Mouse (Mus musculus): ENCODE results near the gene Inpp4a. TPM values are rescaled to one million over a fixed set of nuclear protein-coding genes. Genes with fewer than 3 reads are reported as not detected.

Gene Inpp4a
- polyA plus RNA-seq, 1 experiment = 4.9 TPM

- no peaks in the 10 kb centered on the region for H3K36me3 ChIP-seq (ENCODE audit: control insufficient read depth, insufficient read depth)
Observed at GRCm38 (mm10) chr1:37451270-37451669, 151.6 kb downstream of the Inpp4a start.

GRCm38 (mm10) chr1:37457546-37457945 lies 157.9 kb downstream of the Inpp4a start:
- H3K36me3 ChIP-seq (ENCODE audit: control insufficient read depth, insufficient read depth) = no peaks in the 10 kb centered on the region
- peaks cover 10% of the 10 kb centered on the region for H3K27me3 ChIP-seq (ENCODE audit: control insufficient read depth, insufficient read depth, insufficient read length)
- H3K4me3 ChIP-seq = no peak overlapping the region
- no peaks in the 10 kb centered on the region for H3K79me2 ChIP-seq (ENCODE audit: control insufficient read depth, insufficient read depth)
- H3K4me2 ChIP-seq (ENCODE audit: low read depth) = no peak overlapping the region
- TF ChIP-seq MYOD1 (IDR thresholded peaks at IDR 0.05; ENCODE audit: control insufficient read depth in 1 of 3, insufficient read length in 2 of 3, low read depth in 2 of 3) = no peak
- TF ChIP-seq MYOG (IDR thresholded peaks at IDR 0.05; ENCODE audit: control insufficient read depth in 1 of 3, insufficient read depth in 1 of 3, insufficient read length in 2 of 3, low read depth in 2 of 3) = no peak
- no peak for TF ChIP-seq USF1 (IDR thresholded peaks at IDR 0.05; ENCODE audit: low read depth)
- TF ChIP-seq CEBPB (IDR thresholded peaks at IDR 0.05; ENCODE audit: insufficient read depth, poor library complexity, severe bottlenecking) = no peak
- TF ChIP-seq TCF12 (IDR thresholded peaks at IDR 0.05; ENCODE audit: insufficient read depth, poor library complexity, severe bottlenecking) = no peak
- TF ChIP-seq E2F4 (IDR thresholded peaks at IDR 0.05; ENCODE audit: insufficient read depth) = no peak
- TF ChIP-seq SRF (IDR thresholded peaks at IDR 0.05; ENCODE audit: control insufficient read depth, insufficient read length, low read depth) = no peak
- TF ChIP-seq POLR2AphosphoS2 (IDR thresholded peaks at IDR 0.05; ENCODE audit: insufficient read length, low read depth) = no peak
- TF ChIP-seq POLR2A (IDR thresholded peaks at IDR 0.05; ENCODE audit: insufficient read length, low read depth) = no peak
- TF ChIP-seq TCF3 (IDR thresholded peaks at IDR 0.05; ENCODE audit: insufficient read length, low read depth) = no peak
- TF ChIP-seq MAX (IDR thresholded peaks at IDR 0.05; ENCODE audit: low read depth) = no peak
- TF ChIP-seq REST (IDR thresholded peaks at IDR 0.05; ENCODE audit: insufficient read depth, insufficient read length) = no peak
- no peak overlapping the region for H3ac ChIP-seq (ENCODE audit: control insufficient read depth, insufficient read length)

More at GRCm38 (mm10) chr1:37451270-37451669, 151.6 kb downstream of the Inpp4a start:
- TF ChIP-seq REST (IDR thresholded peaks at IDR 0.05; ENCODE audit: insufficient read depth, insufficient read length) = no peak
- no peak for TF ChIP-seq MYOG (IDR thresholded peaks at IDR 0.05; ENCODE audit: control insufficient read depth in 1 of 3, insufficient read depth in 1 of 3, insufficient read length in 2 of 3, low read depth in 2 of 3)
- TF ChIP-seq POLR2AphosphoS2 (IDR thresholded peaks at IDR 0.05; ENCODE audit: insufficient read length, low read depth) = no peak
- no peak for TF ChIP-seq USF1 (IDR thresholded peaks at IDR 0.05; ENCODE audit: low read depth)
- TF ChIP-seq TCF3 (IDR thresholded peaks at IDR 0.05; ENCODE audit: insufficient read length, low read depth) = no peak
- no peak for TF ChIP-seq CEBPB (IDR thresholded peaks at IDR 0.05; ENCODE audit: insufficient read depth, poor library complexity, severe bottlenecking)
- no peak for TF ChIP-seq MAX (IDR thresholded peaks at IDR 0.05; ENCODE audit: low read depth)
- TF ChIP-seq SRF (IDR thresholded peaks at IDR 0.05; ENCODE audit: control insufficient read depth, insufficient read length, low read depth) = no peak
- TF ChIP-seq MYOD1 (IDR thresholded peaks at IDR 0.05; ENCODE audit: control insufficient read depth in 1 of 3, insufficient read length in 2 of 3, low read depth in 2 of 3) = no peak
- no peak for TF ChIP-seq E2F4 (IDR thresholded peaks at IDR 0.05; ENCODE audit: insufficient read depth)
- no peak for TF ChIP-seq POLR2A (IDR thresholded peaks at IDR 0.05; ENCODE audit: insufficient read length, low read depth)
- TF ChIP-seq TCF12 (IDR thresholded peaks at IDR 0.05; ENCODE audit: insufficient read depth, poor library complexity, severe bottlenecking) = no peak
- Histone ChIP-seq H3ac (ENCODE audit: control insufficient read depth, insufficient read length) (no peak overlapping the region), H3K4me2 (ENCODE audit: low read depth) (no peak overlapping the region), H3K4me3 (no peak overlapping the region), H3K27me3 (ENCODE audit: control insufficient read depth, insufficient read depth, insufficient read length) (no peaks in the 10 kb centered on the region), H3K79me2 (ENCODE audit: control insufficient read depth, insufficient read depth) (no peaks in the 10 kb centered on the region)

Other genes starting within 250 kb of the Inpp4a start
- not detected for gene Cnga3, start 85.4 kb upstream of the Inpp4a start, polyA plus RNA-seq (2012; fragmentation: generic; extraction: Trizol)
- gene Coa5, start 130.2 kb downstream of the Inpp4a start, polyA plus RNA-seq (2012; fragmentation: generic; extraction: Trizol) = 41.3 TPM
- gene Unc50, start 130.3 kb downstream of the Inpp4a start, polyA plus RNA-seq (2012; fragmentation: generic; extraction: Trizol) = 33.1 TPM
- gene Mgat4a, start 241.2 kb downstream of the Inpp4a start, polyA plus RNA-seq (2012; fragmentation: generic; extraction: Trizol) = 0.01 TPM

All from myocyte (in vitro differentiated cells).